Mouse (Mus musculus) activated CD4-positive, CD25-positive, alpha-beta regulatory T cell, adult 4 months (primary cell): ENCODE data around the gene Ankrd28. TPM values are rescaled to one million over a fixed set of nuclear protein-coding genes. Genes with fewer than 3 reads are reported as not detected.
A peak's percentile ranks its signal among the peaks of the same experiment; 100 is the strongest.

Source experiments
- ATAC-seq: one replicate; pipeline ENCODE4 v1.8.0; 2017
- polyA plus RNA-seq, 2 experiments: library from polyadenylated mRNA; unstranded; fragments of 100-300 nt; shearing (Covaris generic); gene quantifications; one replicate each; pipeline ENCODE4 v1.2.1; 2017

Ankrd28 gene
- polyA plus RNA-seq, 2 experiments from 2014 or later: 8.4 to 9.1 TPM

DNA sequence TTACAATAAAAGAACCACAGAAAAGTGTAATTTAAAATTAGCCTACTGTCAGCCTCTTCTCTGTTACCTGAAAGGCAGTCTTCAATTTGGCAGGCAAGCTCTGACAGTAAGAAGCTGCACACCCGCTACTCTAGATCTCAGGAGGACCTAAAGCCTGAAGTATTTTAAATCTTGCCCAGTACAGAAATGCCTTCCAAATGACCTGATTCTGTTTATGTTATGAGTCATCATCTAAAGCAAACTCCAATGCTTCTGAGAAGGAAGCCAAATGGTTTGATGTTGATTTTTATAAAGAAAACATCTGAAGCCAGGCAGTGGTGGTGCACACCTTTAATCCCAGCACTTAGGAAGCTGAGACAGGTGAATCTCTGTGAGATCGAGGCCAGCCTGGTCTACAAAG lies 130.1 kb downstream of the Ankrd28 start:
- no peak for ATAC-seq

GRCm38 (mm10) chr14:31697755-31698154 lies 132.7 kb downstream of the Ankrd28 start:
- ATAC-seq: no peak

- ATAC-seq: no peak
Observed at GRCm38 (mm10) chr14:31697346-31697745, 133.1 kb downstream of the Ankrd28 start.

DNA sequence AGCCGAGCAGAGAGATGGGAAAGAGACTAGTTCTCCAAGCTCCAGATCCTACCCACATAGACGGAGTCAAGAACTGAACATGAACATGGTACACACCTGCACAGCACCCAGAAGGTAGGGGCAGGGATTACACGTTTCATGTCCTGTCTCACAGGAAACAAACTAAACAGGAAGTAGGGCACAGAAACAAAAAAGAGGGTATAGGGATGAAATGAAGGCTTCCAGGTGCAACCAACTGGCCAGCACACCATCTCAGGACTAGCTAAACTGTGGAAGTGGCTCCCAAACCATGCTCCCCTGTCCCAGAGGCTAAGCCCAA lies 133.5 kb downstream of the Ankrd28 start:
- peak; percentile 40 for ATAC-seq

- ATAC-seq: peak; percentile 40
Observed at GRCm38 (mm10) chr14:31696206-31696984, 134.1 kb downstream of the Ankrd28 start.

- ATAC-seq: no peak
Observed at GRCm38 (mm10) chr14:31692536-31692935, 137.9 kb downstream of the Ankrd28 start.

DNA sequence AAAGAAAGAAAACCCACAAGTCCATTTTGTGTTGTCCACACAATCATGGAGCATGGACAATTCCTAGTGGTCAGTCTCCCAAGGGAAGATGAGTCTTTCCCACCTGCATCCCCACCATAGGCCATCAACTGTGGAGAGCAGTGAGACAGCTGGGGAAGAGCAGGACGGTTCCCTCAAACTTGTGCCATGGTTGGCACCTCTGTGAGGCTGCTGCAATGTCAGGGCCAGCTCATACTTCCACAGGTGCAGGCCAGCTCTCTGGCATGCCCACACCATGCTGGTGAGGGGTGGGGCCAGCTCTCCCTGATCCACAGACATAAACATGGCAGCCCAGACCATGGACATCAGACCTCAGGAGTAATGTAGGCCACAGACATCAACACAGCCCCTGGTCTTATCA lies 144.2 kb downstream of the Ankrd28 start:
- no peak for ATAC-seq

DNA sequence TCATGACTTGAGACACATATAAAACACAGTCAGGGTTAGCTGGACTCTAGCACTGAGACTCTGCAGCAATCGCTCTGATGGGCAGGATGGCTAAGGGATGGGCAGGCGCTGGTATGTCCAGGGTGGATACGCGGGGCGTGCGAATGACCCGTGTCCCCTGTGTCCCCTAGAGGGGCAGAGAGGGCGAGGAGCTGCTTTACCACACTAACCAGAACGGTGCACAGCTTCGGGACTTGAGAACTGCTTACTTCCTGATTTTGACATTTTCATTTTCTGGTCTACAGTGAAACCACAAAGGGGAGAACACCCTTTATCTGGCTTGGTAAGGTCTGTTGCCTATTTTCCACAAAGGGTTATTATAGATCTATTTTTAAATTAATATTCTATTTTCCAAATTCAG lies 144.8 kb downstream of the Ankrd28 start:
- peak; percentile 51 for ATAC-seq

- ATAC-seq: peak; percentile 74
Observed at GRCm38 (mm10) chr14:31684343-31685040, 146.0 kb downstream of the Ankrd28 start.

GRCm38 (mm10) chr14:31683610-31684009 lies 146.8 kb downstream of the Ankrd28 start:
- ATAC-seq: no peak

- no peak for ATAC-seq
Observed at GRCm38 (mm10) chr14:31681931-31682555, 148.4 kb downstream of the Ankrd28 start.

DNA sequence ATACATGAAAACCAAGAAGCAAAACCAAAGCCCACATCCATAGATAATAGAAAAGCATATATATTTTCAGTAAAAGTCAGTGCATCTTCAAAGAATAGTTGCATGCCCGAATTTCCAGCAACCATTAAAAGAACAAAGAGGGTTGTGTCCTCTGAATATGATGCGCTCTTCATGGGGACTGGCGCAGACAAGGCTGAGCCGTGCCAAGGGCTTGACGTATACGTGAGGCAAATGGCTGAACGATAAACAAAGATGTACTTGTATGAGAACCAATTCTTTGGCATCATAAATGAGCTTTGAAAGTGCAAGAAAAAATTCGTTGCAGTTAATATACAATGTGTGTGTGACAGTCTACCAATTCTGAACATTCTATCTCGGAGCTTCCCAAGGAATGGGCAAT lies 149.2 kb downstream of the Ankrd28 start:
- ATAC-seq: no peak

GRCm38 (mm10) chr14:31680656-31681055 lies 149.8 kb downstream of the Ankrd28 start:
- ATAC-seq: no peak

- ATAC-seq: no peak
Observed at GRCm38 (mm10) chr14:31671635-31672320, 158.7 kb downstream of the Ankrd28 start.

- peak; percentile 91 for ATAC-seq
Observed at GRCm38 (mm10) chr14:31669642-31670490, 160.6 kb downstream of the Ankrd28 start.

- no peak for ATAC-seq
Observed at GRCm38 (mm10) chr14:31669161-31669611, 161.3 kb downstream of the Ankrd28 start.

GRCm38 (mm10) chr14:31668326-31668725 lies 162.1 kb downstream of the Ankrd28 start:
- no peak for ATAC-seq

- ATAC-seq: no peak
Observed at GRCm38 (mm10) chr14:31667741-31668140, 162.7 kb downstream of the Ankrd28 start.

- ATAC-seq: no peak
Observed at GRCm38 (mm10) chr14:31666931-31667705, 163.3 kb downstream of the Ankrd28 start.

- no peak for ATAC-seq
Observed at GRCm38 (mm10) chr14:31665566-31665940, 164.9 kb downstream of the Ankrd28 start.

- ATAC-seq: peak; percentile 66
Observed at GRCm38 (mm10) chr14:31664903-31665565, 165.4 kb downstream of the Ankrd28 start.
